Mouse (Mus musculus): ENCODE results near the gene Dffa. TPM values are rescaled to one million over a fixed set of nuclear protein-coding genes. Genes with fewer than 3 reads are reported as not detected.

The Dffa gene
- polyA plus RNA-seq, 1 experiment from 2014 or later, result 30.5 TPM

DNA sequence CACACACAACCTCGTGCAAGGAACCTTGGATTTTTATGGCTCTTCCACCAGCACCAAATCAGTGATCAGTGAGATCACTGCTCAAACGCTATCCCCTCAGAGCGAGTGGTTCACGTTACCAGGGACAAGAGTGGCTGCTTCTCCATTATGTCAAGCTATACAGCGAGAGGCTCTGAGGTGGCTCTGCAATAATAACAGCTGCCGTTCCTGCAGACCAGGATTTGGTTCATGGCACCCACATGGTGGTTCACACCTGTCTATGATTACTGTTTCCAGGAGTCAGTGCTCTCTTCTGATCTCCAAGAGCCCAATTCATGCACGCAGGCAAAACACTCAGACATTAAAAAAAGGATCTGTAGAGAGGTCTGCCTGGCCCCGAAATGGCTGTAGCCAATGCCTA is 34.6 kb downstream of the Dffa start:
- H3K27ac ChIP-seq, result no peak overlapping the region
- H3K36me3 ChIP-seq (replicated peaks), result peaks cover 14% of the 10 kb centered on the region
- DNase-seq (ENCODE audit: extremely low spot score, low spot score), result no peak
- no peak overlapping the region for H3K4me3 ChIP-seq
- H3K27me3 ChIP-seq (ENCODE audit: poor library complexity, severe bottlenecking), result no peaks in the 10 kb centered on the region
- H3K9me3 ChIP-seq, result no peaks in the 10 kb centered on the region
- WGBS, result 81% methylated on average over 8 of the region's 8 CpGs
- H3K4me1 ChIP-seq, result peaks cover 14% of the 10 kb centered on the region

- peaks cover 18% of the 10 kb centered on the region for H3K4me1 ChIP-seq
- DNase-seq (ENCODE audit: extremely low spot score, low spot score), result no peak
- no peaks in the 10 kb centered on the region for H3K36me3 ChIP-seq (replicated peaks)
- WGBS, result 35% methylated on average over 4 of the region's 4 CpGs
- H3K4me3 ChIP-seq, result no peak overlapping the region
- H3K9me3 ChIP-seq, result no peaks in the 10 kb centered on the region
- no peak overlapping the region for H3K27ac ChIP-seq
- H3K27me3 ChIP-seq (ENCODE audit: poor library complexity, severe bottlenecking), result no peaks in the 10 kb centered on the region
Measured at GRCm38 (mm10) chr4:149143594-149143993, 39.6 kb downstream of the Dffa start.

DNA sequence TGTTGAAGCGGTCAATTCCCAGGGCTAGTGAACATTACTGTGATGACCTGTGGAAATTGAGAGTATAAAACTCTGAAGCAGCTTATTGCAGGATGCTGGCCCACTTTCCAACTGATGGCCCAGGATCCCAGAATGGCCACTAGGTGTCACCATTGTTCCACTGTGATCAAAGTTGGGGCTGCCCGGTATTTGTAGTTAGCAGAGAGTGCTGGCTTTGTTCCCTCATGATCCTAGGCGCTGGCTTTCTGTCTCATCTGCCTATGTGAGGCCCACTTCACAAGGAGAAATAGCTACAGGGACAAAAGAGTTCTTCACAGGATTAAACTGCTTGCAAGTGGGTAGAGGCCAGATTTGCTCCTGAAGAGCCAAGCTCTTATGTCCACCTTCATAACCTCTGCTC is 40.5 kb downstream of the Dffa start:
- Histone ChIP-seq H3K4me1 (peaks cover 18% of the 10 kb centered on the region), H3K4me3 (no peak overlapping the region), H3K9me3 (no peaks in the 10 kb centered on the region), H3K36me3 (replicated peaks) (peaks cover 6% of the 10 kb centered on the region), H3K27ac (peak overlapping the region; percentile 80), H3K27me3 (ENCODE audit: poor library complexity, severe bottlenecking) (no peaks in the 10 kb centered on the region)
- 5% methylated on average over 3 of the region's 3 CpGs for WGBS
- DNase-seq (ENCODE audit: extremely low spot score, low spot score), result peak; percentile 88

GRCm38 (mm10) chr4:149145151-149145550 is 41.2 kb downstream of the Dffa start:
- Histone ChIP-seq H3K27ac (no peak overlapping the region), H3K27me3 (ENCODE audit: poor library complexity, severe bottlenecking) (no peaks in the 10 kb centered on the region), H3K9me3 (no peaks in the 10 kb centered on the region), H3K4me1 (peaks cover 20% of the 10 kb centered on the region), H3K36me3 (replicated peaks) (peaks cover 12% of the 10 kb centered on the region), H3K4me3 (no peak overlapping the region)
- WGBS, result 84% methylated on average over 4 of the region's 4 CpGs
- no peak for DNase-seq (ENCODE audit: extremely low spot score, low spot score)

DNA sequence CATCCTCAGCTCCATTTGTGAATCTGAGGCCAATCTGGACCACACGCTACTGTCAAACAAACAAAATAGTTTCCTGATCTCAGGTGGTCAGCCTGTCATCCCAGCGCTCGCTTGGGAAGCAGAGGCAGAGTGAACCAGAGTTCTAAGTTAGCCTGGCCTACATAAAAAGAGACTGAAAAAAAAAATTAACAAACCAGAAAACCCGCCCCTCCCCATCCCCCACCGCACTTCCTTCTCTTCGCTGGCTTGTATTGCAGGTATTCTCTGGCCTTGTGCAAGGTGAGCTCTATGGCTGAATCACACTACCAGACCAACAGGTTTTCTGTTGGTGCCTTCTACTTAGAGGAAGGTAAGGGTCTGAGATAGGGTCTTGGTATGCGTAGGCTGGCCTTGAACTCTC is 43.6 kb downstream of the Dffa start:
- no peak overlapping the region for H3K4me3 ChIP-seq
- WGBS, result 86% methylated on average over 7 of the region's 7 CpGs
- peaks cover 36% of the 10 kb centered on the region for H3K36me3 ChIP-seq (replicated peaks)
- no peaks in the 10 kb centered on the region for H3K27me3 ChIP-seq (ENCODE audit: poor library complexity, severe bottlenecking)
- DNase-seq (ENCODE audit: extremely low spot score, low spot score), result no peak
- no peak overlapping the region for H3K27ac ChIP-seq
- no peaks in the 10 kb centered on the region for H3K9me3 ChIP-seq
- peaks cover 22% of the 10 kb centered on the region for H3K4me1 ChIP-seq

- 74% methylated on average over 4 of the region's 4 CpGs for WGBS
- no peak for DNase-seq (ENCODE audit: extremely low spot score, low spot score)
Measured at GRCm38 (mm10) chr4:149148084-149148483, 44.1 kb downstream of the Dffa start.

GRCm38 (mm10) chr4:149149196-149149595 is 45.2 kb downstream of the Dffa start:
- H3K4me1 ChIP-seq, result peaks cover 22% of the 10 kb centered on the region
- 88% methylated on average over 9 of the region's 9 CpGs for WGBS
- H3K36me3 ChIP-seq (replicated peaks), result peaks cover 53% of the 10 kb centered on the region
- DNase-seq (ENCODE audit: extremely low spot score, low spot score), result no peak
- no peak overlapping the region for H3K4me3 ChIP-seq
- no peaks in the 10 kb centered on the region for H3K27me3 ChIP-seq (ENCODE audit: poor library complexity, severe bottlenecking)
- H3K27ac ChIP-seq, result no peak overlapping the region
- no peaks in the 10 kb centered on the region for H3K9me3 ChIP-seq

More at GRCm38 (mm10) chr4:149148084-149148483, 44.1 kb downstream of the Dffa start:
- Histone ChIP-seq H3K9me3 (no peaks in the 10 kb centered on the region), H3K36me3 (replicated peaks) (peaks cover 42% of the 10 kb centered on the region), H3K4me3 (no peak overlapping the region), H3K27me3 (ENCODE audit: poor library complexity, severe bottlenecking) (no peaks in the 10 kb centered on the region), H3K27ac (no peak overlapping the region), H3K4me1 (peaks cover 22% of the 10 kb centered on the region)

- 84% methylated on average over 7 of the region's 7 CpGs for WGBS
- H3K36me3 ChIP-seq (replicated peaks), result peaks cover 57% of the 10 kb centered on the region
- no peaks in the 10 kb centered on the region for H3K9me3 ChIP-seq
- no peaks in the 10 kb centered on the region for H3K27me3 ChIP-seq (ENCODE audit: poor library complexity, severe bottlenecking)
- H3K4me3 ChIP-seq, result no peak overlapping the region
- no peak overlapping the region for H3K27ac ChIP-seq
- H3K4me1 ChIP-seq, result peaks cover 21% of the 10 kb centered on the region
- DNase-seq (ENCODE audit: extremely low spot score, low spot score), result no peak
Measured at GRCm38 (mm10) chr4:149149611-149150010, 45.7 kb downstream of the Dffa start.

DNA sequence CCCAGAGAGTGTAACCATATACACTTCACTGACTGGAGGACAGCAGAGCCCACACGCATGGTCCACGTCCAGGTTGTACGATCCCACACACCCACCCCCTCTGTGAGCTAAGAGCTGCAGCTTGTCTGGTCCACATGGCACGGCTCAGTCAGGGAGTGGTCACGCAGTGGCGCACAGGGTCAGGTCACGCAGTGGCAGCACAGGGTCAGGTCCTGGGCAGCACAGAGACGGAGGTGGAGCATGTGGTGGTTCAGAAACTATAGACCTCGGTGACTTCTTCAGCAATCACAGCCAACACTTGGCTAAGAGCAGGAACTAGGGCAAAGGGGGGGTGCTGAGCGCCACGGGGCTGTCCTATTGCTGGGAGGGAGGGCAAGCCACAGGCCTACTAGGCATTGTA is 46.3 kb downstream of the Dffa start:
- H3K27ac ChIP-seq, result no peak overlapping the region
- H3K9me3 ChIP-seq, result peaks cover 4% of the 10 kb centered on the region; the same call in 1 of the 2 replicates
- H3K4me1 ChIP-seq, result peaks cover 19% of the 10 kb centered on the region
- 89% methylated on average over 11 of the region's 11 CpGs for WGBS
- peaks cover 64% of the 10 kb centered on the region for H3K36me3 ChIP-seq (replicated peaks)
- H3K4me3 ChIP-seq, result no peak overlapping the region
- H3K27me3 ChIP-seq (ENCODE audit: poor library complexity, severe bottlenecking), result no peaks in the 10 kb centered on the region
- DNase-seq (ENCODE audit: extremely low spot score, low spot score), result no peak

GRCm38 (mm10) chr4:149150721-149151120 is 46.8 kb downstream of the Dffa start:
- 94% methylated on average over 11 of the region's 11 CpGs for WGBS
- no peak for DNase-seq (ENCODE audit: extremely low spot score, low spot score)
- H3K36me3 ChIP-seq (replicated peaks), result peaks cover 68% of the 10 kb centered on the region

DNA sequence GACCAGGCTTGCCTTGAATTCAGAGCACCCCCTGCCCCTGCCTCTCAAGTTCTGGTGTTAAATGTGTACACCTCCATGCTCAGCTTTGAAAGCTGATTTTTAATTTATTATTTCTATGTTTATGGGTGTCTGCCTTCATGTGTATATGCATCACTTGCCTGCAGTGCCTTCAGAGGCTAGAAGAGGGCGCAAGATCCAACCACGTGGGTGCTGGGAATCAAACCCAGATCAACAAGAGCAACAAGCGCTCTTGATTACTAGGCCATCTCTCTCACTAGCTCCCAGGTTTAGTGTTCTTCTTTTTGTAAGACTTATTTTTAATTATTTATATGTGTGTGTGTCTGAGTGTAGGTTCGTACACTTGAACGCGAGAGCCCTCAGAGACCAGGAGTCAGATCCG is 50.9 kb downstream of the Dffa start:
- no peaks in the 10 kb centered on the region for H3K27me3 ChIP-seq (ENCODE audit: poor library complexity, severe bottlenecking)
- peaks cover 100% of the 10 kb centered on the region for H3K36me3 ChIP-seq (replicated peaks)
- H3K4me1 ChIP-seq, result peaks cover 4% of the 10 kb centered on the region; the same call in 1 of the 2 replicates
- no peak overlapping the region for H3K27ac ChIP-seq
- peaks cover 4% of the 10 kb centered on the region; the same call in 1 of the 2 replicates for H3K9me3 ChIP-seq
- DNase-seq (ENCODE audit: extremely low spot score, low spot score), result no peak
- WGBS, result 97% methylated on average over 7 of the region's 7 CpGs
- no peak overlapping the region for H3K4me3 ChIP-seq

More at GRCm38 (mm10) chr4:149150721-149151120, 46.8 kb downstream of the Dffa start:
- Histone ChIP-seq H3K4me1 (peaks cover 19% of the 10 kb centered on the region), H3K4me3 (no peak overlapping the region), H3K9me3 (peaks cover 4% of the 10 kb centered on the region; the same call in 1 of the 2 replicates), H3K27me3 (ENCODE audit: poor library complexity, severe bottlenecking) (no peaks in the 10 kb centered on the region), H3K27ac (no peak overlapping the region)

DNA sequence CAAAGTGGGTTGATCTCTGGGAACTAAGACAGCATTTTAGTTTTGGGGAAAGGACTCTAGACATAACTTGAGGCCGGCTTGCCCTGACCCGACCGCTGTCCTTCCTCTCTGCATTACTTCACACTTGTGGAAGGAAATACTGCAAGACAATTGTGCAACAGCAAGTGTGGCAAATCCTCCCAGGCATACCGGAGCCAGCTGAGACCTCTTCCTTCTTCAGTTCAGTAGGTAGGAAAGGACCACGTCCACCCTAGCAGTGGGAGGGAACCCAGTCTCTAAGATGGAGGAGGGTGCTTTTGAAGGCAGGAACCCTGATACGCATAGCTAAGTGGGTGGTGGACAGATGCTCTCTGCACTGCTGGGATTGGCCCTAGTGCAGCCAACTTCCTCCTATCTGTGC is 51.8 kb downstream of the Dffa start:
- no peaks in the 10 kb centered on the region for H3K4me1 ChIP-seq
- no peaks in the 10 kb centered on the region for H3K27me3 ChIP-seq (ENCODE audit: poor library complexity, severe bottlenecking)
- H3K4me3 ChIP-seq, result no peak overlapping the region
- WGBS, result 95% methylated on average over 6 of the region's 6 CpGs
- no peak overlapping the region for H3K27ac ChIP-seq
- peaks cover 100% of the 10 kb centered on the region for H3K36me3 ChIP-seq (replicated peaks)
- peaks cover 4% of the 10 kb centered on the region; the same call in 1 of the 2 replicates for H3K9me3 ChIP-seq
- DNase-seq (ENCODE audit: extremely low spot score, low spot score), result no peak

GRCm38 (mm10) chr4:149157415-149157973 is 53.5 kb downstream of the Dffa start:
- 93% methylated on average over 8 of the region's 8 CpGs for WGBS
- no peak overlapping the region for H3K27ac ChIP-seq
- peaks cover 100% of the 10 kb centered on the region for H3K36me3 ChIP-seq (replicated peaks)

More at GRCm38 (mm10) chr4:149157415-149157973, 53.5 kb downstream of the Dffa start:
- H3K27me3 ChIP-seq (ENCODE audit: poor library complexity, severe bottlenecking), result no peaks in the 10 kb centered on the region
- peaks cover 4% of the 10 kb centered on the region; the same call in 1 of the 2 replicates for H3K9me3 ChIP-seq
- DNase-seq (ENCODE audit: extremely low spot score, low spot score), result no peak
- no peaks in the 10 kb centered on the region for H3K4me1 ChIP-seq
- H3K4me3 ChIP-seq, result no peak overlapping the region

All from forebrain, embryonic 10.5 days (tissue).